Mouse (Mus musculus) adipocyte (in vitro differentiated cells): Measurements from ENCODE around the gene Angptl6.
A peak's percentile ranks its signal among the peaks of the same experiment; 100 is the strongest.
"Not testable (repeated sequence)": the region's sequence is repeated elsewhere in the genome, so short reads cannot be mapped to it uniquely, and the experiment has no call there.

Experiments used
- DNase-seq: peaks from one replicate; pipeline ENCODE4 v3.0.0-alpha.2; 2016; ENCODE audit warnings: low spot score

Gene Angptl6

DNA sequence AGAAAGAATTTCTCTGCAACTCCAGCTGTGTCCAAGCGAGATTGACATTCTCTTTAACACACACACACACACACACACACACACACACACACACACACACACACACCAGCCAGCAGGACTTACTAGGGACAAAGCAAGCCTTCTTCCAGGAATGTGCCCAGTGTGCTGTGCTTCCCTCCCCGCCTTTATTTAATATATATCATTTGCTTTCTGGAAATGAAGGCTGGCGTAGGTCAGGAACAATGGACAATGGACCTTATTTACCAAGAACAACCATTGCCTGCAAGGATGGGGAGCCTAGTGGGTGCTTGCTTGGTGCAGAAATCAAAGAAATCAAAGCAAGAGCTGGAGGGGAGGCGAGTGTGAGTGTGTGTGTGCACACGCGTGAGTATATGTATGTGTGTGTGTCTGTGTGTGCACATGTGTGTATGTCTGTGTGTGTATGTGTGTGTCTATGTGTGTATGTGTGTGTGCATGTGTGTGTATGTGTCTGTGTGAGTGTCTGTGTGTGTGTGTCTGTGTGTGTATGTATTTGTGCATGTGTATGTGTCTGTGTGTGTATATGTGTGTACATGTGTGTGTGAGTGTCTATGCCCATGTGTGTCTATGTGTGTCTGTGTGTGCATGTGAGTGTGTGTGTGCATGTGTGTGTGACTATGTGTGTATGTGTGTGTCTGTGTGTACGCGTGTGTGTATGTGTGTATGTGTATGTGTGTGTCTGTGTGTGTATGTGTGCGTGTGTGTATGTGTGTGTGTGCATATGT is 42.2 kb downstream of the Angptl6 start:
- no peak for DNase-seq

GRCm38 (mm10) chr9:20835431-20835954 is 44.0 kb downstream of the Angptl6 start:
- not testable (repeated sequence) for DNase-seq

DNA sequence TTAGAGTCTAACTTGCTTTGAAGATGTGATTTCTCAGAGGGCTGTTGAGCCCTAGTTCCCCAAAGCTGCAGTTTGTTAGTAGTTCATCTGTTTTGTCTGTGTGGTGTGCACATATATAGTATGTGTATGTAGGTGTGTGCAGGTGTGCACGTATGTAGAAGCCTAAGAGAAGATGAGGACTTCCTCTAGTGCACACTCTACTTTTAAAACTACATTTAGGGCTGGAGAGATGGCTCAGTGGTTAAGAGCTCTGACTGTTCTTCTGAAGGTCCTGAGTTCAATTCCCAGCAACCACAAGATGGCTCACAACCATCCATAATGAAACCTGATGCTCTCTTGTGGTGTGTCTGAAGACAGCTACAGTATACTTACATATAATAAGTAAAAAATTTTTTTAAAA is 44.6 kb downstream of the Angptl6 start:
- DNase-seq, result no peak

DNA sequence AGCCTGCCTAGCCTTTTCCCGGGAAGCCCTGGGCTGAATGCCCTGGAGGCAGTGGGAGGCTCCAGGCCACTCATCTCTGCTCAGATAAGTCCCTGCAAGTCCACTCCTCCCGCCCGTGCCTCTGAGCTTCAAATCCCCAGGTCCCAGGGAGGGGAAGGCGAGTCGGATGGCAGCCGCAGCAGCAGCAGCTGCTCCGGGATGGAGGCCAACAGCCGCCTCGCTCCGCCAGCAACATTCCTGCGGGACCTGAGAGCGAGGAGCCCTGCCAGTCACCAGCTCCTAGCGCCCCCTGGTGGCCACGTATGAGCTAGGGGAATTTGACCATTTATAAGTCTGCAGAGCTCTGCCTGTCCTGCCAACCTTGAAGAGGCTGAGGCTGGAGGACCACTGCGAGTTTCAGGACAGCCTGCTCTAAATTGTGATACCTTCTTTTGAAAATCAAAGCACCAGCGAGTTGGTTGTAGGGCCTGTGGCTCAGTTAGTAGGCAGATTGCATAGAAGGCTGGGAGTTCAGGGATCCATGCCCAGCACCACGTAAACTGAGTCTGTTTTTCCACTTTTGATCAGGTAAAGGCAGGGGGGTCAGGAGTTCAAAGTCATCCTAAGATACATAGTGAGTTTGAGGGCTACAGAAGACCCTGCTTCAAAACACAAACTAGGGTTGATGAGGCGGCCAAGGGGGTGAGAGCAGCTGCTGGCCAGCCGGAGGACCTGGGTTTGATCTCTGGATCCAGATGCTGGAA is 48.5 kb downstream of the Angptl6 start:
- DNase-seq, result peak; percentile 97

DNA sequence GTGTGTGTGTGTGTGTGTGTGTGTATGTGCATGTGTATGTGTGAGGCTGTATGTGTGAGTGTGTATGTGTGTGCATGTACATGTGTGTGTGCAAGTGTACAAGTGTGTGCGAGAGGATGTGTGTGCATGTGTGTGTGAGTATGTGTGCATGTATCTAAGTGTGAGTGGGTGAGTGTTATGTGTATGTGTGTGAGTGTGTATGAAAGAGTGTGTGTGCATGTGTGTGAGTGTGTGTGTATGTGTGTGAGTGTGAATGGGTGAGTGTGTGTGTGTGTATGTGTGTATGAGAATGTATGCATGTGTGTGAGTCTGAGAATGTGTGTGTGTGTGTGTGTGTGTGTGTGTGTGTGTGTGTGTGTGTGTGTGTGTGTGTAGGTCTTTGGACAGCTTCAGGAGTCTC is 51.4 kb downstream of the Angptl6 start:
- no peak for DNase-seq

- DNase-seq, result peak; percentile 41
Measured at GRCm38 (mm10) chr9:20825781-20826180, 53.7 kb downstream of the Angptl6 start.
